8 mouse cellular contexts compared by ENCODE assay signal in genomic region chr4:116596379-116596778, GRCm38 (mm10). TPM values are rescaled to one million over a fixed set of nuclear protein-coding genes. Genes with fewer than 3 reads are reported as not detected.
DNase-seq lines count a peak whose midpoint lies in the region; ATAC-seq and TF ChIP-seq lines count a peak whose summit lies in the region.

Gene Ccdc17 (plus strand): TSS chr4:116596654.

- peak within 1 kb of the TSS; percentile 73 for H3K4me2 ChIP-seq in kidney, postnatal 0 days (ENCODE audit: low read length)
- peak within 1 kb of the TSS; percentile 88 for H3K4me2 ChIP-seq in midbrain, embryonic 14.5 days (ENCODE audit: low read length)

- WGBS in kidney, postnatal 0 days, result 18% methylated on average over 5 of the region's 5 CpGs
- WGBS in midbrain, embryonic 14.5 days, result 21% methylated on average over 5 of the region's 5 CpGs

- H3K4me3 ChIP-seq in C2C12 (ENCODE audit: insufficient read depth, poor library complexity, severe bottlenecking), result peak within 1 kb of the TSS; percentile 25
- peak within 1 kb of the TSS; percentile 76 for H3K4me3 ChIP-seq in embryonic fibroblast, embryonic 13.5 days (ENCODE audit: insufficient read depth, low read length)
- H3K4me3 ChIP-seq in kidney, postnatal 0 days (replicated peaks; ENCODE audit: low read depth, low read length), result peak within 1 kb of the TSS; percentile 62
- H3K4me3 ChIP-seq in midbrain, embryonic 14.5 days (replicated peaks; ENCODE audit: low read depth, low read length), result peak within 1 kb of the TSS; percentile 58

- H3K9ac ChIP-seq in kidney, postnatal 0 days (ENCODE audit: low read depth, low read length), result peak within 1 kb of the TSS; percentile 72
- H3K9ac ChIP-seq in midbrain, embryonic 14.5 days (replicated peaks; ENCODE audit: low read length), result peak within 1 kb of the TSS; percentile 75

- no peaks in the 10 kb centered on the region for H3K9me3 ChIP-seq in kidney, postnatal 0 days (replicated peaks; ENCODE audit: low read length)
- H3K9me3 ChIP-seq in midbrain, embryonic 14.5 days (ENCODE audit: control insufficient read depth, low read length), result no peaks in the 10 kb centered on the region

- H3K4me1 ChIP-seq in embryonic fibroblast, embryonic 13.5 days (ENCODE audit: control insufficient read depth, insufficient read depth, low read length), result peaks cover 4% of the 10 kb centered on the region
- peaks cover 12% of the 10 kb centered on the region for H3K4me1 ChIP-seq in kidney, postnatal 0 days (replicated peaks; ENCODE audit: insufficient read depth, low read length)
- peaks cover 14% of the 10 kb centered on the region for H3K4me1 ChIP-seq in midbrain, embryonic 14.5 days (ENCODE audit: control insufficient read depth, insufficient read depth, low read length)

- no peak for TF ChIP-seq CTCF in C2C12 (IDR thresholded peaks at IDR 0.05; ENCODE audit: control insufficient read depth, insufficient read depth, insufficient read length)
- no peak for TF ChIP-seq CTCF in embryonic fibroblast, embryonic 13.5 days (IDR thresholded peaks at IDR 0.05; ENCODE audit: borderline replicate concordance, insufficient read depth, low read length)
- no peak for TF ChIP-seq CTCF in kidney, postnatal 0 days (IDR thresholded peaks at IDR 0.05; ENCODE audit: low read depth)

- peaks cover 64% of the 10 kb centered on the region for H3K36me3 ChIP-seq in C2C12 (ENCODE audit: control insufficient read depth, insufficient read depth)
- peaks cover 26% of the 10 kb centered on the region for H3K36me3 ChIP-seq in kidney, postnatal 0 days (ENCODE audit: insufficient read depth, low read length)
- peaks cover 50% of the 10 kb centered on the region for H3K36me3 ChIP-seq in midbrain, embryonic 14.5 days (ENCODE audit: control insufficient read depth, insufficient read depth, low read length)

- H3K79me3 ChIP-seq in C2C12 (ENCODE audit: low read depth), result peaks cover 4% of the 10 kb centered on the region

- H3K79me2 ChIP-seq in C2C12 (ENCODE audit: control insufficient read depth, insufficient read depth), result no peaks in the 10 kb centered on the region

- no peak for TF ChIP-seq POLR2A in embryonic fibroblast, embryonic 13.5 days (IDR thresholded peaks at IDR 0.05; ENCODE audit: low read depth, low read length)

- H3K27me3 ChIP-seq in C2C12 (ENCODE audit: control insufficient read depth, insufficient read depth, insufficient read length), result no peaks in the 10 kb centered on the region
- H3K27me3 ChIP-seq in kidney, postnatal 0 days (ENCODE audit: insufficient read depth, low read length), result no peaks in the 10 kb centered on the region
- no peaks in the 10 kb centered on the region for H3K27me3 ChIP-seq in midbrain, embryonic 14.5 days (ENCODE audit: control insufficient read depth, insufficient read depth, low read length)

- peak within 1 kb of the TSS; percentile 25 for H3ac ChIP-seq in C2C12 (ENCODE audit: control insufficient read depth, insufficient read length, low read depth)

- H3K27ac ChIP-seq in embryonic fibroblast, embryonic 13.5 days (ENCODE audit: insufficient read depth, low read length), result peak within 1 kb of the TSS; percentile 7; the same call in 1 of the 2 replicates
- peak within 1 kb of the TSS; percentile 77 for H3K27ac ChIP-seq in kidney, postnatal 0 days
- peak within 1 kb of the TSS; percentile 69 for H3K27ac ChIP-seq in midbrain, embryonic 14.5 days (replicated peaks; ENCODE audit: low read depth, low read length)

- no peak for ATAC-seq in kidney, postnatal 0 days (replicated peaks; ENCODE audit: low FRiP score, low read depth)
- ATAC-seq in midbrain, embryonic 14.5 days (ENCODE audit: low FRiP score, low TSS enrichment), result no peak

- no peak for DNase-seq in adrenal gland, postnatal 14 days
- no peak for DNase-seq in adrenal gland, postnatal 10 days
- DNase-seq in kidney, postnatal 0 days (ENCODE audit: low spot score), result no peak
- DNase-seq in midbrain, embryonic 14.5 days, result no peak
- DNase-seq in thymus, postnatal 25 days, result no peak
- no peak for DNase-seq in thymus, postnatal 36 days

TF ChIP-seq in C2C12, 6 proteins besides CTCF, POLR2A, EP300 and RAD21:
- TF ChIP-seq MAX (IDR thresholded peaks at IDR 0.05) (no peak), CEBPB (IDR thresholded peaks at IDR 0.05; ENCODE audit: low read depth) (no peak), MYOD1 (IDR thresholded peaks at IDR 0.05; ENCODE audit: control insufficient read depth, insufficient read length, low read depth) (no peak), FOSL1 (IDR thresholded peaks at IDR 0.05; ENCODE audit: insufficient read depth, low read length, poor library complexity, severe bottlenecking) (no peak), MYOG (IDR thresholded peaks at IDR 0.05; ENCODE audit: control insufficient read depth, extremely low read depth, insufficient read length) (no peak), USF1 (IDR thresholded peaks at IDR 0.05; ENCODE audit: low read depth) (no peak)

RNA-seq across cellular contexts. Expression of gene Ccdc17, which starts in this region (rescaled TPM):
- total RNA-seq in adrenal gland, postnatal 14 days (2021), result 10.0 and 11.0 TPM in 2 replicates
- total RNA-seq in adrenal gland, postnatal 10 days (2021), result 10 to 100 TPM in 1 of 2 experiments, 1 to 10 TPM in 1; 5.8 to 13.8 TPM
- 0.20 TPM for polyA plus RNA-seq in C2C12 (2012; fragmentation: generic; extraction: Trizol)
- polyA plus RNA-seq in embryonic fibroblast, embryonic 13.5 days (2011; ENCODE audit: insufficient read length, low read depth, missing spikeins), result 1.9 and 2.6 TPM in 2 replicates
- 5.9 and 7.9 TPM in 2 replicates for polyA plus RNA-seq in kidney, postnatal 0 days (2015; fragmentation: Nextera tagmentation; extraction: Ambion mirVana)
- 5.4 and 5.9 TPM in 2 replicates for polyA plus RNA-seq in midbrain, embryonic 14.5 days (2014; fragmentation: Nextera tagmentation; extraction: Ambion mirVana)

Comparison
In these comparisons a context has a peak if more than half of its experiments do, and no peak if none do; other contexts are left out.
1. H3K4me3 ChIP-seq: peak in every context shown above with its lines; median percentile 76 in embryonic fibroblast, embryonic 13.5 days; 62 in kidney, postnatal 0 days; 58 in midbrain, embryonic 14.5 days; 25 in C2C12.
2. H3K27ac ChIP-seq: peak in every context shown above with its lines; median percentile 77 in kidney, postnatal 0 days; 69 in midbrain, embryonic 14.5 days; 7 in embryonic fibroblast, embryonic 13.5 days.